Mouse (Mus musculus) limb, embryonic 14.5 days (tissue): ENCODE data around the gene Cd36. TPM values are rescaled to one million over a fixed set of nuclear protein-coding genes. Genes with fewer than 3 reads are reported as not detected.

ENCODE experiments used
- ATAC-seq: fragments of 200-750 bp; cut with Nextera tagmentation; 2 replicates; pipeline ENCODE4 v1.8.0; 2017; ENCODE audit warnings: low read depth, moderate number of reproducible peaks, moderate TSS enrichment; ENCODE audit not compliant: low FRiP score
- DNase-seq: peaks from one replicate; pipeline ENCODE4 v3.0.0-alpha.2; 2015; ENCODE audit warnings: low spot score
- H3K27ac ChIP-seq: fragments of 300-500 bp; sonication (generic); replicated peaks from 2 replicates; pipeline ENCODE4 v1.5.1; 2014; ENCODE audit warnings: low read depth, mild to moderate bottlenecking, low read length, moderate library complexity, mixed read lengths
- H3K27me3 ChIP-seq: fragments of 300-500 bp; sonication (generic); 2 replicates; pipeline ENCODE4 v1.6.1; 2014; ENCODE audit warnings: low read length, mixed read lengths; ENCODE audit not compliant: control insufficient read depth, insufficient read depth
- H3K36me3 ChIP-seq: fragments of 300-500 bp; sonication (generic); 2 replicates; pipeline ENCODE4 v1.6.1; 2014; ENCODE audit warnings: mild to moderate bottlenecking, low read length, moderate library complexity, mixed read lengths; ENCODE audit not compliant: control insufficient read depth, insufficient read depth
- H3K4me1 ChIP-seq: fragments of 300-500 bp; sonication (generic); 2 replicates; pipeline ENCODE4 v1.6.1; 2014; ENCODE audit warnings: antibody characterized with exemption, low read length, mixed read lengths; ENCODE audit not compliant: control insufficient read depth, insufficient read depth
- H3K4me2 ChIP-seq: fragments of 300-500 bp; sonication (generic); replicated peaks from 2 replicates; pipeline ENCODE4 v1.6.1; 2014; ENCODE audit warnings: low read depth, mild to moderate bottlenecking, low read length, moderate library complexity; ENCODE audit not compliant: severe bottlenecking
- H3K4me3 ChIP-seq: fragments of 300-500 bp; sonication (generic); replicated peaks from 2 replicates; pipeline ENCODE4 v1.5.1; 2014; ENCODE audit warnings: low read length
- H3K9ac ChIP-seq: fragments of 300-500 bp; sonication (generic); 2 replicates; pipeline ENCODE4 v1.6.1; 2014; ENCODE audit warnings: mild to moderate bottlenecking, low read depth, low read length, moderate library complexity; ENCODE audit not compliant: severe bottlenecking
- H3K9me3 ChIP-seq: fragments of 300-500 bp; sonication (generic); 2 replicates; pipeline ENCODE4 v1.6.1; 2016; ENCODE audit warnings: low read length; ENCODE audit not compliant: control insufficient read depth
- POLR2A ChIP-seq: fragments of 200-500 bp; IDR thresholded peaks from 2 replicates; pipeline ENCODE4 v1.8.0; 2012; ENCODE audit warnings: inconsistent platforms, mild to moderate bottlenecking, moderate library complexity, borderline replicate concordance; ENCODE audit not compliant: insufficient read depth, insufficient read length; ENCODE audit errors: extremely low read depth
- WGBS: fragments of 180-500 bp; shearing (Covaris S2); extraction: QIAGEN DNeasy Blood & Tissue Kit; methylation state at CpG from one replicate; pipeline ENCODE4 v1.1.7; 2014; 5-methylcytosine and 5-hydroxymethylcytosine counted together
- polyA plus RNA-seq, 2 experiments: library from polyadenylated mRNA; depleted of rRNA in 1 of 2; stranded (reverse) in 1 of 2; unstranded in 1 of 2; fragments of >200 nt; fragmentation: Nextera tagmentation in 1 of 2; extraction: Ambion mirVana in 1 of 2; gene quantifications; 2 replicates each; pipeline versions ENCODE4 v1.2.1 to v1.2.3; 2012 to 2014

The Cd36 gene
- polyA plus RNA-seq, 2 experiments = 16.4 to 26.8 TPM

- no peak overlapping the region for H3K4me3 ChIP-seq
- no peaks in the 10 kb centered on the region for H3K27me3 ChIP-seq
- 85% methylated on average over 3 of the region's 3 CpGs for WGBS
- H3K4me1 ChIP-seq = no peaks in the 10 kb centered on the region
- no peak for TF ChIP-seq POLR2A
- no peak overlapping the region for H3K27ac ChIP-seq
- ATAC-seq (no peak), DNase-seq (no peak)
- H3K36me3 ChIP-seq = no peaks in the 10 kb centered on the region
- no peak overlapping the region for H3K4me2 ChIP-seq
- H3K9ac ChIP-seq = no peak overlapping the region
- H3K9me3 ChIP-seq = no peaks in the 10 kb centered on the region
Measured at GRCm38 (mm10) chr5:17858399-17858798, 30.2 kb downstream of the Cd36 start.

GRCm38 (mm10) chr5:17857871-17858270 lies 30.7 kb downstream of the Cd36 start:
- Histone ChIP-seq H3K27me3 (no peaks in the 10 kb centered on the region), H3K4me1 (no peaks in the 10 kb centered on the region), H3K4me2 (no peak overlapping the region), H3K36me3 (no peaks in the 10 kb centered on the region), H3K27ac (no peak overlapping the region), H3K4me3 (no peak overlapping the region), H3K9me3 (no peaks in the 10 kb centered on the region), H3K9ac (no peak overlapping the region)
- no peak for ATAC-seq
- WGBS = 89% methylated on average over 3 of the region's 3 CpGs
- TF ChIP-seq POLR2A = no peak
- no peak for DNase-seq

- no peak for TF ChIP-seq POLR2A
- no peaks in the 10 kb centered on the region for H3K9me3 ChIP-seq
- no peak overlapping the region for H3K4me2 ChIP-seq
- H3K4me1 ChIP-seq = no peaks in the 10 kb centered on the region
- DNase-seq = no peak
- WGBS = 88% methylated on average over 4 of the region's 4 CpGs
- no peak overlapping the region for H3K27ac ChIP-seq
- no peaks in the 10 kb centered on the region for H3K27me3 ChIP-seq
- no peak for ATAC-seq
- H3K9ac ChIP-seq = no peak overlapping the region
- no peaks in the 10 kb centered on the region for H3K36me3 ChIP-seq
- no peak overlapping the region for H3K4me3 ChIP-seq
Measured at GRCm38 (mm10) chr5:17857262-17857661, 31.3 kb downstream of the Cd36 start.

- TF ChIP-seq POLR2A = no peak
- no peak overlapping the region for H3K27ac ChIP-seq
- H3K4me2 ChIP-seq = no peak overlapping the region
- H3K4me3 ChIP-seq = no peak overlapping the region
- ATAC-seq (no peak), DNase-seq (no peak)
- WGBS = 79% methylated on average over 3 of the region's 3 CpGs
- H3K4me1 ChIP-seq = no peaks in the 10 kb centered on the region
- no peaks in the 10 kb centered on the region for H3K9me3 ChIP-seq
- H3K27me3 ChIP-seq = no peaks in the 10 kb centered on the region
- no peak overlapping the region for H3K9ac ChIP-seq
- H3K36me3 ChIP-seq = no peaks in the 10 kb centered on the region
Measured at GRCm38 (mm10) chr5:17854127-17854923, 34.3 kb downstream of the Cd36 start.

GRCm38 (mm10) chr5:17850582-17850981 lies 38.0 kb downstream of the Cd36 start:
- no peak overlapping the region for H3K27ac ChIP-seq
- ATAC-seq (no peak), DNase-seq (no peak)
- H3K9ac ChIP-seq = no peak overlapping the region
- no peaks in the 10 kb centered on the region for H3K27me3 ChIP-seq
- TF ChIP-seq POLR2A = no peak
- H3K4me2 ChIP-seq = no peak overlapping the region
- H3K4me3 ChIP-seq = no peak overlapping the region
- H3K9me3 ChIP-seq = no peaks in the 10 kb centered on the region
- H3K36me3 ChIP-seq = no peaks in the 10 kb centered on the region
- 87% methylated on average over 2 of the region's 2 CpGs for WGBS
- H3K4me1 ChIP-seq = no peaks in the 10 kb centered on the region
